Mouse (Mus musculus) lung, adult 2 months (tissue): ENCODE measurements around the gene Gpm6b.

Source experiments
- CTCF ChIP-seq: fragments of 200-500 bp; IDR thresholded peaks from 2 replicates; pipeline ENCODE4 v1.5.1; 2011; ENCODE audit warnings: mild to moderate bottlenecking, low read length, control low read depth; ENCODE audit not compliant: insufficient read depth
- POLR2A ChIP-seq: fragments of 200-500 bp; IDR thresholded peaks from 2 replicates; pipeline ENCODE4 v1.6.1; 2011; ENCODE audit warnings: low read depth, mild to moderate bottlenecking, control low read depth, low read length, borderline replicate concordance; ENCODE audit errors: extremely low read depth

- no peak for TF ChIP-seq CTCF
- no peak for TF ChIP-seq POLR2A
These were observed 95.9 kb downstream of the Gpm6b start for GRCm38 (mm10) chrX:166334516-166335136.
